Mouse (Mus musculus): ENCODE data around the gene Tmem189.

DNA sequence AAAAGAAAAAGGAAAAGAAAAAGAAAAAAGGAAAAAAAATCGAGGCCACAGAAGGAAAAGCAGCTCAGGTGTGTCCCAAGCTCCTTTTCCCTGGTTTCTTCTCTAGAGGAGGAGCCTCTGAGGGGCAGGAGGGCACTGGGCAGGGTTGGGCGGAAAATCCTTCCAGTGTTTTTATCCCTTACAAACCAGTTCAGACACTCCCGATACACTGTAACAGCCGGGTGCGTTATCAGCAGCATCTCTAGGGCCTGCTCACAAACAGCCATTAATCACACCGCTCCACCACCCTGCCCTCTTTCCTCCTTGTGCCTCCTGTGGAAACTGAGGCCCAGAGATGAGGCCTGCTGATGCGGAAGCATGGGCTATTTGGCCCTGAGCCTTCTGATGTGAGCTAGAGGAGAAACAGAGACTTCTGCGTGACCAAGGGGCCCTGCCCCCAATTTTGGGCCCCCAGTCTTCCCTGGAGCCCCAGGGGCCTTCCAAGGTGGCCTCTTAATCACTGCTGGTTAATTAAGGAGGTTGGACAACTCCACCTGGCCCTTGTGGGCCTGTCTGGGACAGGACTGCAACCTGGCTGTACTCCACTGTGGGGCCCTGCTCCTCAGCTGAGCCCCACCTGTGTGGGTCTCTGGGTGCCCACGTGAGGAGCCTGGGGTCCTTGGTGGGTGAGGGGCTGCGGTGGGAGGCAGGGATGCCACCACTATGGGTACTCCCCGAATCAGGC is 31.7 kb upstream of the Tmem189 start:
- no peak for TF ChIP-seq MAFK (IDR thresholded peaks at IDR 0.05; ENCODE audit: borderline replicate concordance, low read depth, low read length)
- TF ChIP-seq ZMIZ1 (IDR thresholded peaks at IDR 0.05; ENCODE audit: low read depth, low read length): no peak
- TF ChIP-seq NRF1 (IDR thresholded peaks at IDR 0.05; ENCODE audit: insufficient read depth, low read depth, low read length, poor library complexity, severe bottlenecking): no peak
- TF ChIP-seq CTCF (IDR thresholded peaks at IDR 0.05 in 2 of 3, conservative IDR thresholded peaks at IDR 0.05 in 1 of 3; ENCODE audit: control insufficient read depth in 1 of 3, insufficient read depth in 1 of 3, low read depth in 2 of 3, low read length in 3 of 3, poor library complexity in 1 of 3, severe bottlenecking in 1 of 3): no peak
- TF ChIP-seq BHLHE40 (IDR thresholded peaks at IDR 0.05; ENCODE audit: borderline replicate concordance, low read depth, low read length): no peak
- no peak for TF ChIP-seq EP300 (IDR thresholded peaks at IDR 0.05; ENCODE audit: low read depth in 1 of 2, low read length in 2 of 2)
- TF ChIP-seq HCFC1 (IDR thresholded peaks at IDR 0.05; ENCODE audit: low read depth, low read length): no peak
- no peak for TF ChIP-seq E2F4 (IDR thresholded peaks at IDR 0.05; ENCODE audit: borderline replicate concordance, low read depth, low read length)

Data from MEL (cell line).